Mouse (Mus musculus) lung, postnatal 0 days (tissue): ENCODE measurements around the gene Coasy. TPM values are rescaled to one million over a fixed set of nuclear protein-coding genes. Genes with fewer than 3 reads are reported as not detected.

ENCODE experiments used
- ATAC-seq: fragments of 200-750 bp; cut with Nextera tagmentation; 2 replicates; pipeline ENCODE4 v1.8.0; 2017; ENCODE audit warnings: moderate library complexity
- DNase-seq: peaks from one replicate; pipeline ENCODE4 v3.0.0-alpha.2; 2016; ENCODE audit warnings: low spot score
- H3K27ac ChIP-seq: fragments of 300-500 bp; sonication (generic); 2 replicates; pipeline ENCODE4 v1.5.1; 2014; ENCODE audit warnings: antibody characterized with exemption, mild to moderate bottlenecking, low read length, mixed read lengths
- H3K27me3 ChIP-seq: fragments of 300-500 bp; sonication (generic); replicated peaks from 2 replicates; pipeline ENCODE4 v1.6.1; 2014; ENCODE audit warnings: low read length, mixed read lengths; ENCODE audit not compliant: insufficient read depth
- H3K36me3 ChIP-seq: fragments of 300-500 bp; sonication (generic); 2 replicates; pipeline ENCODE4 v1.6.1; 2014; ENCODE audit warnings: low read length, mixed read lengths; ENCODE audit not compliant: insufficient read depth
- H3K4me1 ChIP-seq: fragments of 300-500 bp; sonication (generic); 2 replicates; pipeline ENCODE4 v1.6.1; 2014; ENCODE audit warnings: antibody characterized with exemption, low read depth, low read length, mixed read lengths; ENCODE audit not compliant: insufficient read depth
- H3K4me2 ChIP-seq: fragments of 300-500 bp; sonication (generic); replicated peaks from 2 replicates; pipeline ENCODE4 v1.6.1; 2014; ENCODE audit warnings: low read depth, mild to moderate bottlenecking, low read length, moderate library complexity, mixed read lengths
- H3K4me3 ChIP-seq: fragments of 300-500 bp; sonication (generic); 2 replicates; pipeline ENCODE4 v1.5.1; 2014; ENCODE audit warnings: low read depth, low read length
- H3K9ac ChIP-seq: fragments of 300-500 bp; sonication (generic); replicated peaks from 2 replicates; pipeline ENCODE4 v1.6.1; 2014; ENCODE audit warnings: low read depth, mild to moderate bottlenecking
- H3K9me3 ChIP-seq: fragments of 300-500 bp; sonication (generic); 2 replicates; pipeline ENCODE4 v1.6.1; 2016; ENCODE audit warnings: low read length, mixed read lengths
- CTCF ChIP-seq: IDR thresholded peaks from 2 replicates; pipeline ENCODE4 v1.5.1; 2016; ENCODE audit warnings: antibody characterized with exemption, mild to moderate bottlenecking
- EP300 ChIP-seq: IDR thresholded peaks from 2 replicates; pipeline ENCODE4 v1.6.1; 2016; ENCODE audit warnings: antibody characterized with exemption, mild to moderate bottlenecking, control low read depth
- WGBS: fragments of 180-500 bp; shearing (Covaris S2); extraction: QIAGEN DNeasy Blood & Tissue Kit; methylation state at CpG from one replicate; pipeline ENCODE4 v1.1.7; 2014; 5-methylcytosine and 5-hydroxymethylcytosine counted together
- polyA plus RNA-seq: library from polyadenylated mRNA; unstranded; fragments of >200 nt; fragmentation: Nextera tagmentation; extraction: Ambion mirVana; gene quantifications from 2 replicates; pipeline ENCODE4 v1.2.1, GENCODE M21; 2015

Gene Coasy
- polyA plus RNA-seq, 1 experiment from 2014 or later = 30.5 TPM

- DNase-seq = no peak
- TF ChIP-seq CTCF (no peak), EP300 (no peak)
- Histone ChIP-seq H3K4me1 (peaks cover 8% of the 10 kb centered on the region), H3K27me3 (no peaks in the 10 kb centered on the region), H3K36me3 (peaks cover 38% of the 10 kb centered on the region), H3K4me3 (peak overlapping the region; percentile 71), H3K27ac (no peak overlapping the region), H3K9me3 (no peaks in the 10 kb centered on the region), H3K4me2 (peak overlapping the region; percentile 88), H3K9ac (peak overlapping the region; percentile 73)
- no peak for ATAC-seq
- 1% methylated on average over 18 of the region's 18 CpGs for WGBS
These were observed 12.6 kb downstream of the Coasy start for GRCm38 (mm10) chr11:101094930-101095313.

- H3K4me3 ChIP-seq = peak within 1 kb of the TSS; percentile 71
- peaks cover 8% of the 10 kb centered on the region for H3K4me1 ChIP-seq
- ATAC-seq = peak; percentile 99
- H3K27me3 ChIP-seq = no peaks in the 10 kb centered on the region
- peak; percentile 98 for DNase-seq
- peak within 1 kb of the TSS; percentile 92 for H3K27ac ChIP-seq
- under 1% methylated on average over 43 of the region's 43 CpGs for WGBS
- no peaks in the 10 kb centered on the region for H3K9me3 ChIP-seq
- TF ChIP-seq EP300 (no peak), CTCF (peak; percentile 84)
- peaks cover 43% of the 10 kb centered on the region for H3K36me3 ChIP-seq
- H3K9ac ChIP-seq = peak within 1 kb of the TSS; percentile 73
- peak within 1 kb of the TSS; percentile 88 for H3K4me2 ChIP-seq
These were observed 13.1 kb downstream of the Coasy start, which contains the start of gene Psmc3ip for GRCm38 (mm10) chr11:101095314-101096024. Psmc3ip (minus strand) TSS chr11:101095436.

DNA sequence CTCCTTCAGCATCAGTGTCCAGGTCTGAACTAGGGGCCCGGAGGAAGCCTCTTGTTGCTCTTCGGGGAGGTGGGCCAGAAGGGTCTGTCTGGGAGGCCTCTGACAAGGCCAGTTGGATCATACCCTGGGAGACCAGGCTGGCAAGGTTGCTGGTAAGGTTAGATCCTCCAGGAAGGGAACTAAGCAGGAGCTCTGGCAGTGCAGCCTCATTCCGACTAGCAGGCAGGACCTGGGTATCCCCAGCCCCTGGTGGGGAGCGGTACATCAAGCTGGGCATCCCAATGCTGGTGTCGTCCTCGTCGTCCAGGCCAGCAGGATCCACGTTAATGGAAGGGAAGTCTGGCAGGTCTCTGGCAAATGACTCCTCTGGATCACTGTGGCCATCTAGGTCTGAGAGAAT is 15.9 kb downstream of the Coasy start:
- ATAC-seq (no peak), DNase-seq (no peak)
- TF ChIP-seq EP300 (no peak), CTCF (no peak)
- Histone ChIP-seq H3K4me3 (no peak overlapping the region), H3K4me1 (peaks cover 8% of the 10 kb centered on the region), H3K9ac (no peak overlapping the region), H3K36me3 (peaks cover 47% of the 10 kb centered on the region), H3K9me3 (no peaks in the 10 kb centered on the region), H3K27me3 (no peaks in the 10 kb centered on the region), H3K4me2 (no peak overlapping the region), H3K27ac (no peak overlapping the region)
- WGBS = 91% methylated on average over 8 of the region's 8 CpGs

- Histone ChIP-seq H3K9me3 (no peaks in the 10 kb centered on the region), H3K9ac (no peak overlapping the region), H3K4me2 (no peak overlapping the region), H3K27me3 (no peaks in the 10 kb centered on the region), H3K4me1 (no peaks in the 10 kb centered on the region), H3K36me3 (peaks cover 50% of the 10 kb centered on the region), H3K27ac (no peak overlapping the region), H3K4me3 (no peak overlapping the region)
- 91% methylated on average over 5 of the region's 5 CpGs for WGBS
- ATAC-seq = no peak
- DNase-seq = no peak
- TF ChIP-seq CTCF (no peak), EP300 (no peak)
These were observed 20.6 kb downstream of the Coasy start for GRCm38 (mm10) chr11:101103011-101103410.

GRCm38 (mm10) chr11:101109351-101109750 is 27.0 kb downstream of the Coasy start:
- H3K27ac ChIP-seq = no peak overlapping the region
- H3K4me1 ChIP-seq = no peaks in the 10 kb centered on the region
- DNase-seq (no peak), ATAC-seq (no peak)
- no peak overlapping the region for H3K4me3 ChIP-seq
- no peaks in the 10 kb centered on the region for H3K27me3 ChIP-seq
- H3K9ac ChIP-seq = no peak overlapping the region
- H3K36me3 ChIP-seq = peaks cover 10% of the 10 kb centered on the region; the same call in 1 of the 2 replicates
- TF ChIP-seq CTCF = no peak
- TF ChIP-seq EP300 = no peak
- 78% methylated on average over 4 of the region's 4 CpGs for WGBS
- no peak overlapping the region for H3K4me2 ChIP-seq
- no peaks in the 10 kb centered on the region for H3K9me3 ChIP-seq

- no peak for TF ChIP-seq EP300
- TF ChIP-seq CTCF = no peak
- DNase-seq (no peak), ATAC-seq (no peak)
- no peak overlapping the region for H3K9ac ChIP-seq
- no peaks in the 10 kb centered on the region for H3K9me3 ChIP-seq
- H3K4me2 ChIP-seq = no peak overlapping the region
- H3K4me3 ChIP-seq = no peak overlapping the region
- no peak overlapping the region for H3K27ac ChIP-seq
- H3K27me3 ChIP-seq = no peaks in the 10 kb centered on the region
- H3K36me3 ChIP-seq = peaks cover 7% of the 10 kb centered on the region; the same call in 1 of the 2 replicates
- no peaks in the 10 kb centered on the region for H3K4me1 ChIP-seq
- 37% methylated on average over 5 of the region's 5 CpGs for WGBS
These were observed 28.3 kb downstream of the Coasy start for GRCm38 (mm10) chr11:101110708-101111107.
